Mouse (Mus musculus): ENCODE results near the gene Il21r. TPM values are rescaled to one million over a fixed set of nuclear protein-coding genes. Genes with fewer than 3 reads are reported as not detected.

Il21r gene
- 0.35 and 0.38 TPM in 2 replicates for polyA plus RNA-seq (2016; fragmentation: Nextera tagmentation; extraction: Ambion mirVana)

DNA sequence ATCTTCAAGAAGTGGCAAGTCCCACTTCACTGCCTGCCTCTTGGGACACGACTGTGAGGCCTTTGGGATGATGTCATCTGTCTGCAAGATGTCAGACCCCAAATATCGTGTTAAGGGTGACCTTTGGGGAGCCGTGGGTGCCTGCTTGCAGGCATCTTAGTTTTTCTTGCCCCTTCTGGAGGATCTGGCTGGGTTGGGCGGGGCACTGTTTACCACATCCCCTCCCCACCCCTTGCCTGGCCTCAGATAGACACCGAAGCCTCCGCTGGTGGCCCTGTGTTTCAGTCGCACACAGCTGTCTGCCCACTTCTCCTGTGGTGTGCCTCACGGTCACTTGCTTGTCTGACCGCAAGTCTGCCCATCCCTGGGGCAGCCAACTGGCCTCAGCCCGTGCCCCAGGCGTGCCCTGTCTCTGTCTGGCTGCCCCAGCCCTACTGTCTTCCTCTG is at the start of gene Il21r:
Il21r (plus strand) TSS at position 245 of the 447 bp plus-strand sequence.
- whole genome bisulfite sequencing: 80% methylated on average over 11 of the region's 11 CpGs
- no peak within 1 kb of the TSS for H3K27ac ChIP-seq (replicated peaks)

DNA sequence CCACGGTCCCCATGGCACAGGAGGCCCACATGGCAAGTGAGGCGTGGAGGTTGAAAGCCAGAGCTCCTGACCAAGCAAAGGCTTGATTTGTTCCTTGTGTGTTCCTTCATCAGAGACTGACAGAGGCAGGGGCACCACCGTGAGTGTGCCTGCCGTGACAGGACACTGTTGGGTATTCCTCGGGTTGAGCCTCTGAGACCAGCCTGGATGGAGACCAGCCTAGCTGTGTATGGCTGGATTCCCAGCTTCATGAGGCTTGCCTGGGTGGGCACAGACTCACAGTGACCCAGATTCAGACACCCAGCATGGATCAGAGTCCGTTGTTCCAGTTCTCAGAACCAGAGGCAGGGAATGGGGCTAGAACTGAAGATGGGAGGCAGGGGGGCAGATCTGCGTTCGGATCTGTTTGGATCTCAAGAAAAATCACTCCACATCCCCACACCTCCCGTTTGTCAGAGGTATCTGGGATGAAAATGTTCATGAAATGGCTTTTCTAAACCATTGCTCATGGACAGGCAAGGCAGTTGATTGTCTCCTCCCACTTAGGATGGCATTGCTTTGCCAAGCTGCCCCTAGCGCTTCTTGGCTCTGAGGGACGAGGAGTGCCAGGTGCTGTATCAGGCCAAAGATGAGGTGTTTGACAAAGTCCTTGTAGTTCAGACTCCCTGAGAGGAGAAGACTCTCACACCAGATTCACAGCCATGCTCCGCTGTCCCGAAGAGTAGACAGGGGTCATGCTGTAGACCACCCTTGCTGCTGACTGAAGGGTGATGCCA is 49.4 kb upstream of the Il21r start:
- no peak for DNase-seq (ENCODE audit: low spot score)
- WGBS: 86% methylated on average over 13 of the region's 13 CpGs

More for the DNA sequence above, at the start of gene Il21r:
- no peak within 1 kb of the TSS for H3K4me3 ChIP-seq
- H3K36me3 ChIP-seq (replicated peaks): no peaks in the 10 kb centered on the region
- H3K27me3 ChIP-seq (replicated peaks; ENCODE audit: low read depth, poor library complexity, severe bottlenecking): no peaks in the 10 kb centered on the region
- no peak for DNase-seq (ENCODE audit: low spot score)
- H3K4me1 ChIP-seq: peaks cover 23% of the 10 kb centered on the region; the same call in 1 of the 2 replicates
- no peaks in the 10 kb centered on the region for H3K9me3 ChIP-seq

DNA sequence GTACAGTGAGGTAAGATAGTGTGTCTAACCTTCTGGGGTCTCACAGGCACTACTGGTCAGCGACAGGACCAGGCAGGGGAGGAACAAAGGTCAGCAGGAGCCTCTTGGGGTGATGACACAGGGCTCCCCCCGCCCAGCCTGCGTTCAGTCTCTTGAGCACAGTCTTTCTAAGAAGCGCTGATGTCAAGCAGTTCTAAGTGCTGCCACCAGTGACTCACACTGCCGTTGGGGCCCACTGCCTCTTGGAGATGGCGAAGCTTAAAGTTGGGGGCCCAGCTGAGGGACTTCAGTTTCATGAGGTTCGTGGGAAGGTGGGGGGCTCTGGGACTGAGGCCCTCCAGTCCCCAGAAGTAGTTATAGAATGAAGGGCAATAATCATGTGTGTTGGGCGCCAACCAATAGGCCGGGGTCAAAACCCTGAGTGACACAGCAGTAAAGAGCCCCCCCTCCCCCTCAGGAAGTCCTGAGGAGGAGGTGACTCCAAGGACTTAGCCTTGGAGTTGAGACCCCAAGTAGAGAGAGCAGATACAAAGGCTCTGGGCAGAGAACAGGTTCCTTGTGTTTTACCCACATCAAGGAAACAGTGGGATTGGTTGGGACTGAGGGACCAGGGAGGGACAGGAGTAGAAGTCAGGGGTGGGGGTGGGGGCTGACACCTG is 48.6 kb upstream of the Il21r start:
- no peak for DNase-seq (ENCODE audit: low spot score)
- Histone ChIP-seq H3K27me3 (replicated peaks; ENCODE audit: low read depth, poor library complexity, severe bottlenecking) (peaks cover 53% of the 10 kb centered on the region), H3K36me3 (replicated peaks) (no peaks in the 10 kb centered on the region), H3K4me1 (peaks cover 24% of the 10 kb centered on the region), H3K27ac (replicated peaks) (no peak overlapping the region), H3K4me3 (no peak overlapping the region), H3K9me3 (no peaks in the 10 kb centered on the region)
- 90% methylated on average over 9 of the region's 9 CpGs for WGBS

More for the DNA sequence above, 49.4 kb upstream of the Il21r start:
- peaks cover 53% of the 10 kb centered on the region for H3K27me3 ChIP-seq (replicated peaks; ENCODE audit: low read depth, poor library complexity, severe bottlenecking)
- H3K4me3 ChIP-seq: 0 out of 2 replicates have a peak overlapping the region, but pooled peaks have one; percentile 75
- H3K4me1 ChIP-seq: peaks cover 23% of the 10 kb centered on the region
- H3K36me3 ChIP-seq (replicated peaks): no peaks in the 10 kb centered on the region
- H3K27ac ChIP-seq (replicated peaks): no peak overlapping the region
- no peaks in the 10 kb centered on the region for H3K9me3 ChIP-seq

DNA sequence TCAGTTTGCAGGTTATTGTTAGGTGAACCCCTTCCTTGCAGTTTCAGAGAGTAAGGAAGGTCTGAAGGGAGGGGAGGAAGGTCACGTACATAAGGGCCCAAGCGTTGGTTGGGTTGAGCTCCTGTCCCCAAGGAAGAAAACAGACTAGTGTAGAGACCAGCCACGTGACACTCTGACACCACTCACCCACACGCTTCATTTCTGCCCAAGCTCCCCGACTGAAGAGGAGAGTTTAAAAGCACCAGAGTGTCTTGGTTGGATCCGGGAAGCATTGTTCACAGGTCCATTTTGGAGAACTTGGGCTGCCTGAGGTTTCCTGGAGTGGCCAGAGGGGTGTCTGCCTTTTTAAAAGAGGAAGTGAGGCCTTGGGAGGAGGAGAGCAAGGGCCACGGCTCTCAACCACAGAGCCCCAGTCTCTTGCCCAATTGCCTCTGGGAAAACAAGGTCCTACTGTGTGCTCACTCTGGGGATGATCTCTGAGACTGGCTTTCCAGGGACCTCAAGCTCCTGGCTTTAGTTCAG is 47.8 kb upstream of the Il21r start:
- no peak for DNase-seq (ENCODE audit: low spot score)
- no peak overlapping the region for H3K27ac ChIP-seq (replicated peaks)

DNA sequence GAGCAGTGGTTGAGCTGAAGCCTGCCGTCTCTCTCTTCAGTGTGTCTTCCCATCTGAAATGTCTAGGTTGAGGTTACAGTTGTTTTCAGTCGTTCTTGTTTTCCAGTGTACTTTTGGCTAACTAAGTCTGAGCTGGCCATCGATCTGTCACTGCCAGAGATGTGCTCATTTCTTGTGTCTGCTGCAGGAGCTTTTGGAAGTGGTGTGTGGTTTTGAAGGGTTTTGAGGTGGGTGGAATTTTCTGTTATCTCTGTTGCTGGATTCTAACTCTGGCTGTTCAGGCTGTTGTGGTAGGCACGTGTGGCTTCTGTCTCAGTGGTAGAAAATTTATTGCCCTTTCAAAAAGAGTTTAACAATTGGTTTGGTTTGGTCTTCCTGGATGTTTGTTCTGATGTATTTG is 47.1 kb upstream of the Il21r start:
- peaks cover 39% of the 10 kb centered on the region for H3K27me3 ChIP-seq (replicated peaks; ENCODE audit: low read depth, poor library complexity, severe bottlenecking)
- DNase-seq (ENCODE audit: low spot score): no peak
- peaks cover 26% of the 10 kb centered on the region for H3K4me1 ChIP-seq
- H3K27ac ChIP-seq (replicated peaks): no peak overlapping the region
- WGBS: 86% methylated on average over 4 of the region's 4 CpGs
- H3K4me3 ChIP-seq: no peak overlapping the region
- H3K36me3 ChIP-seq (replicated peaks): no peaks in the 10 kb centered on the region
- H3K9me3 ChIP-seq: no peaks in the 10 kb centered on the region

More for the DNA sequence above, 47.8 kb upstream of the Il21r start:
- Histone ChIP-seq H3K36me3 (replicated peaks) (no peaks in the 10 kb centered on the region), H3K4me3 (no peak overlapping the region), H3K27me3 (replicated peaks; ENCODE audit: low read depth, poor library complexity, severe bottlenecking) (peaks cover 45% of the 10 kb centered on the region), H3K4me1 (peaks cover 26% of the 10 kb centered on the region), H3K9me3 (no peaks in the 10 kb centered on the region)
- 78% methylated on average over 7 of the region's 7 CpGs for WGBS

DNA sequence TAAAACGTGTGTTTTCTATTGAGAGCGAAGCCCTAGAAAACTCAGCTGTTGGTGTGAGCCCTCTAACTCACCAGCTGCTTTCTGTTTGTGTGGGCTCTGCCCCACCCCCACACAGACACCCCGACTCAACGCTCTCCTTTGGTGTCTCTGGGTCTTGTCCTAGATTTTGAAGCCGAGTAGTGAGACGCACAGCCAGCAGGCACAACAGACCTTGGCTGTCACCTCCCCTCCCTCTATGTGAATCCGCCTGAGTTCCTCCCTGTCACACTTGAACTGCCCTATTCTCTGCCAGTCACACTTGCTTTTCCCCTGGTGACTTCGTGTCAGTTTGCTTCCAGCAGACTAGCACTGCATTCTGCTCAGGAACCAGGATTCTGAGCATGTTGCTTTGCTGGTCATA is 46.4 kb upstream of the Il21r start:
- peaks cover 19% of the 10 kb centered on the region for H3K4me1 ChIP-seq
- H3K9me3 ChIP-seq: no peaks in the 10 kb centered on the region
- H3K36me3 ChIP-seq (replicated peaks): no peaks in the 10 kb centered on the region
- WGBS: 74% methylated on average over 8 of the region's 8 CpGs
- H3K27me3 ChIP-seq (replicated peaks; ENCODE audit: low read depth, poor library complexity, severe bottlenecking): peaks cover 32% of the 10 kb centered on the region
- H3K4me3 ChIP-seq: no peak overlapping the region
- H3K27ac ChIP-seq (replicated peaks): no peak overlapping the region
- no peak for DNase-seq (ENCODE audit: low spot score)

DNA sequence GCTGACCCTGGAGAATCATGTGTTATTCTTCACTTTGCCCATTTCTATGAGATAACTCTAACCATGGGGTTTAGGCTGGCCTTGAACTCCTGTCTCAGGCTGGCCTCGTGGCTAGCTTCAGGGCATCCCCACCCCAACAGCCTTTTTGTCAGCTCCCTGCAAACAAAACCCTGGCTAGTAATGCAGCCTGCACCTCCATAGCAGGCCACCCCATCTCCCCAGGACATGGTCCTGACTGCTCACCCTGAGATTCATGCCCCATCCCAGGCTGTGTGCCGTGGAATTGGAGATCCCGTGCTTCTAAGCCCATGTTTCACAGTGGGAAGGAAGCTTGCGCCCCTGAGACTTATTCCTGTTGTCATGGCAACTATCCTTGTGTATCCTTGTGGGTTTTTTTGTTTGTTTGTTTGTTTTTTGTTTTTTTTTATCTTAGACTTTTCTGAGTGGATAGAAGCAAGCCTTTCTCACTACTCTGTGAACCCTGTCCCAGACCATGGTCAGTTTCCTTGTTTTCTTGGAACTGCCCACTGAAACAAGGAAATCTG is 44.8 kb upstream of the Il21r start:
- WGBS: 72% methylated on average over 4 of the region's 4 CpGs
- DNase-seq (ENCODE audit: low spot score): no peak
- Histone ChIP-seq H3K27me3 (replicated peaks; ENCODE audit: low read depth, poor library complexity, severe bottlenecking) (peaks cover 19% of the 10 kb centered on the region), H3K4me1 (peaks cover 11% of the 10 kb centered on the region), H3K27ac (replicated peaks) (no peak overlapping the region), H3K4me3 (no peak overlapping the region), H3K9me3 (no peaks in the 10 kb centered on the region), H3K36me3 (replicated peaks) (no peaks in the 10 kb centered on the region)

DNA sequence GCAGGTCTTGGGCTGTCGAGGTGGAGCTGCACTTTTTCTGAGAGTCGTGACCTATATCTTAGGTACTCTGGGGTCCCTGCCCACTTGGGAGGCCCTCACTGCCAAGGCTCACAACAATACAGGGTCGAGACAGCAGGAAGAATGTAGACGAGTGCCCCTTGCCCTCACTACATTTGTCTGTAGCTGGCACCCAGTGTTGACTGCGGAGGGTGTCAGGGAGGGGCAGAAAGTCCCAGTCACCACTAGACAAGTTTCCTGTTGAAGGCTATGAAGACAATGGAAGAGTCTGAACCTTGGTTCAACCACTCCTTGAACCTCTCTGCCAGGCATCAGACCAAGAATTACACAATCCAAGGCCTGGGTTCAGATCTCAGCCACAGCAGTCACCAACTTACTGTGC is 44.2 kb upstream of the Il21r start:
- Histone ChIP-seq H3K4me1 (peaks cover 11% of the 10 kb centered on the region), H3K4me3 (no peak overlapping the region), H3K27me3 (replicated peaks; ENCODE audit: low read depth, poor library complexity, severe bottlenecking) (peaks cover 13% of the 10 kb centered on the region), H3K27ac (replicated peaks) (no peak overlapping the region), H3K9me3 (no peaks in the 10 kb centered on the region), H3K36me3 (replicated peaks) (no peaks in the 10 kb centered on the region)
- 67% methylated on average over 5 of the region's 5 CpGs for WGBS
- DNase-seq (ENCODE audit: low spot score): no peak

DNA sequence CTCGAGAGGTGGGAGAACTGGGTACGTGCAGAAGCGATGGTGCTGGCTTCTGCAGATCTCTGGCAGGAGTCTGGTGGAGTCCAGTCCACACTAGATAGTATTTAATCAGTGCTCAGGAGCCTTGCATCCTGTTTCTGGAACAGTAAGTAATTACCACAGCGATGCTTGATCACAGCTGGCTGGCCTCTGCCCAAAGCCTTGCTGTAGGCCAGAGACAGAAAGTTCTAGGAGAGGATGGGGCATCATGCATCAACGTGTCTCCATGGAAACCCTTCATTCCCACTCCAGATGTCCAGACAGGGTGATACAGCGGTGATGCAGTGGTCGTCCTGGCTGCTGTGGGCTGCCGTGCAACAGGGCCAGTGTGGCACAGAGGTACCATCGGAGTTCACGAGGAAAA is 43.7 kb upstream of the Il21r start:
- Histone ChIP-seq H3K27ac (replicated peaks) (no peak overlapping the region), H3K9me3 (no peaks in the 10 kb centered on the region), H3K27me3 (replicated peaks; ENCODE audit: low read depth, poor library complexity, severe bottlenecking) (peaks cover 8% of the 10 kb centered on the region), H3K4me3 (no peak overlapping the region), H3K4me1 (peaks cover 11% of the 10 kb centered on the region), H3K36me3 (replicated peaks) (no peaks in the 10 kb centered on the region)
- WGBS: 87% methylated on average over 10 of the region's 10 CpGs
- no peak for DNase-seq (ENCODE audit: low spot score)

DNA sequence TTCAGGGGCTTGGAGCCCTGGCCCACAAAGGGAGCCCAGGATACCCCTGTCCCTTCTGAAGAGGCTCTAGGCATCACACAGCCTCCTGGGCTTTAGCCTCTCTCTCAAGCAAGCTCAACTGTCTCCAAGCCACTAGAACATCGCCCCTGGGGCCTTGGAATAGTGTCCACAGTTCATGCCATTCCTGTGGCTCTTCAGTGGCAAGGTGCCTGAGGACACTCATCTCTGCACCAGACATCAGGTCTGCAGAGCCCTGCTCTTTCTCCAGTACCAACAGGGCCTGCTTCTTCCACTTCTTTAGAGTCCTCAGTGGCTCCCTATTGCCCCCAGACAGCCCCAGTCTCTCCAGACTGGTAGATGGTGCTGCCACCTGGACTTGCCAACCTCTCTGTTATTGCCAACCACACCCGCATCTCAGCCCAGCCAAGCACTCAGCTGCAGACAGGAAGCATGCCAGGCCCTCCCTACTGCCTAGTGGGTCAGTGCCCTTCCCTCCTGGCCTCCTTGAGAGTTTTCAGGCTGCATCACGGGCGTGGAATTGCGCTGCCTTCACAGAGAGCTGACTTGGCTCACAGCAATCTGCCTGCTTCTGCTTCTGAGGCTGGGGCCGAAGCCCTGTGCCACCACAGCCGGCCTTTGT is 43.0 kb upstream of the Il21r start:
- no peak for DNase-seq (ENCODE audit: low spot score)
- H3K9me3 ChIP-seq: no peaks in the 10 kb centered on the region
- H3K27ac ChIP-seq (replicated peaks): no peak overlapping the region
- H3K4me1 ChIP-seq: peaks cover 18% of the 10 kb centered on the region
- WGBS: 83% methylated on average over 7 of the region's 7 CpGs
- H3K27me3 ChIP-seq (replicated peaks; ENCODE audit: low read depth, poor library complexity, severe bottlenecking): peaks cover 5% of the 10 kb centered on the region; the same call in 1 of the 2 replicates
- no peak overlapping the region for H3K4me3 ChIP-seq
- H3K36me3 ChIP-seq (replicated peaks): no peaks in the 10 kb centered on the region

DNA sequence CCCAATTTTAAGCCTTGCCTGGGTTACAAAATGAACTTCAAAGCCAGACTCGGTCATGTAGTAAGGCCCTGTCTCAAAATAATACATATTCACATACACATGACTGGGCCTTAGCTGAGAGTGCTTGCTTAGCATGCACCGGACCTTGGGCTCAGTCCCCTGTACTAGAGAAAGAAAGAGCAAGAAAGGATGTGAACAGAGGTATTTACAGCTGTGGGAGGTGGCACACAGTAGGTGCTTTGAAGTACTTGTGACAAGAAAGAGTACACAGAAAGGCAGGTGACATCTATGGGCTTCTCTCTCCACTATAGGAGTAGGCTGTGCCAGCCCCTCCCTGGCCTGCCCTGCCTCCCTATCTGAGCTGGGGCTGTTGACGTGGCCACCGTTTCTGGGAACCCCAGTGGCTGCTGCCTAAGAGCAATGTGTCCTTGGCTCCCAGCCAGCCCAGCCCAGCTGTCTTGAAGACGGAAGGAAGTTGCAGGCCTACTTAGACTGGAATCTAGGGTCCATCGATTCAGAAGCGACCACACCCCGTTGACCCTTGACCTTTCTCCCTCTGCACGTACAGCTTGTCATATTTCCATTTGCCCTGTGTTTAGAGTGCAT is 42.0 kb upstream of the Il21r start:
- H3K4me1 ChIP-seq: peaks cover 20% of the 10 kb centered on the region
- 79% methylated on average over 9 of the region's 9 CpGs for WGBS

DNA sequence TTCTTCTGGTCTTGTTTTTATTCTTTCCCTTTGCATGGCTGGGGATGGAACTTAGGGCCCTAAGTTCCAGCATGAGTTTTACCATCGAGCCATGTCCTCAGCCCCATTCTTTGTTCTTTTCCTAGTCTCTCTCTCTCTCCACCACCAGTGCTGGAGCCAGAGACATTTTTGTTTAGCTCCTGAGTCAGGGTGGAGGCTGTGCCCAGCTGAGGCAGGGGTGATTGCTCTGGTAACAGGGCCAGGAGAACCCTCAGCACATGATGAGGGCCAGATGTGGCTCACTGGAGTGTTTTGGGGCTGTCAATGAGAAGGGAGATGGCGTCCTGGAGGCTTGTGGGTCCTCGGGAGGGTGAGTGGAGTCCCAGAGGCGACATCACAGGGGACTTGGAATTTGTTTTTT is 40.8 kb upstream of the Il21r start:
- H3K4me3 ChIP-seq: no peak overlapping the region
- H3K36me3 ChIP-seq (replicated peaks): no peaks in the 10 kb centered on the region
- H3K9me3 ChIP-seq: no peaks in the 10 kb centered on the region
- no peaks in the 10 kb centered on the region for H3K27me3 ChIP-seq (replicated peaks; ENCODE audit: low read depth, poor library complexity, severe bottlenecking)
- WGBS: 68% methylated on average over 4 of the region's 4 CpGs
- H3K27ac ChIP-seq (replicated peaks): no peak overlapping the region
- DNase-seq (ENCODE audit: low spot score): peak; percentile 25
- peaks cover 20% of the 10 kb centered on the region for H3K4me1 ChIP-seq

More for the DNA sequence above, 42.0 kb upstream of the Il21r start:
- H3K9me3 ChIP-seq: no peaks in the 10 kb centered on the region
- H3K27me3 ChIP-seq (replicated peaks; ENCODE audit: low read depth, poor library complexity, severe bottlenecking): no peaks in the 10 kb centered on the region
- no peak overlapping the region for H3K27ac ChIP-seq (replicated peaks)
- no peak overlapping the region for H3K4me3 ChIP-seq
- DNase-seq (ENCODE audit: low spot score): no peak
- no peaks in the 10 kb centered on the region for H3K36me3 ChIP-seq (replicated peaks)

Measured in embryonic facial prominence, embryonic 10.5 days (tissue).